Mouse (Mus musculus): Measurements from ENCODE around the gene Mcl1.
A peak's percentile ranks its signal among the peaks of the same experiment; 100 is the strongest.
"Not testable (repeated sequence)": the region's sequence is repeated elsewhere in the genome, so short reads cannot be mapped to it uniquely, and the experiment has no call there.

Gene Mcl1

DNA sequence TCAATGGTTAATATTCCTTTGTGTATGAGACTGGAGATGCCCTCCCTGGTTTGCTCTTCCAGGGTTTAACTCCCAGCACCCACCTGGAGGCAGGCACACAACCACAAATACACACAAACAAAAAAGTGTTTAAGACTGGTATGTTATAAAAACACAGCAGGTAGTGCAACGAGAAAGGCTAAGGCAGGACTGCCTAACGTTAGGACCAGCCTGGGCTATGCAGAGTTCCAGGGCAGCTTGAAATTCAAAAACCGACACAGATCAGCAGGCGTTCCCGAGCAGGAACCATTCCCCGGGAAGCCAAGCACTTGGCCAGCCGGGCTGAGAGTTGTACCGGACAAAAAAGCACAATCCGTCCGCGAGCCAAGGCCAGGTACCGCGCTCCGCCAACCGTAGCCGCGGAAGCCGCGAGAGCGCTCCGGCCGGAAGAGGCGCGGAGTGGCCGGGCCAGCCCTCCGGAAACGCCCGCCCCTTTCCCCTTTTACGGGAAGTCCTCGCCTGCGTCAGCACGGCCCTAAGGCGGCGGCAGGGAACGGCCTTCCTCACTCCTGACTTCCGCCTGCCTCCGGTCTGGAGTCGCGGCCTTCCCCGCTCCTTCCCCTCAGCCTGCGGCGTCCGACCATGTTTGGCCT, at the start of gene Mcl1:
Mcl1 (plus strand) TSS at position 553 of the 632 bp plus-strand sequence.
- DNase-seq (ENCODE audit: low read depth, low spot score), result peak; percentile 87

DNA sequence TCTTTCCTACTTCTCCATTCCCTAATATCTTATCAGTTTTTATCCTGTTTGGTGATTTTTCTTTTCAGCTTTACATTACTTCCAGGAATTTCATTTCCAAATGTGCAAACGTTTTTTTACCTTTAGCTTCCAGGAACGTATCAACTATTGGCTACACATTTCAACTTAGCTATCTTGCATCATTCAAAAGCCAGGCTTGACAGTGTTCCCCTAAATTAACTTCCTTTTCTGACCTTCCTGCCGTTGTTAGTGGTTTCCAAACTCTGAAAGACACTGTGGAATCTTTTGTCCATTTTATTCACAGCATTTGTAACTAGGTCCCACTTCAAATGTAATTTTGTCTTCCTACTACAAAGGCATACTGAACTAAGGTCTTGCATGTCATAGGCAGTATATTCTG, 49.4 kb upstream of the Mcl1 start:
- DNase-seq (ENCODE audit: low read depth, low spot score), result no peak

DNA sequence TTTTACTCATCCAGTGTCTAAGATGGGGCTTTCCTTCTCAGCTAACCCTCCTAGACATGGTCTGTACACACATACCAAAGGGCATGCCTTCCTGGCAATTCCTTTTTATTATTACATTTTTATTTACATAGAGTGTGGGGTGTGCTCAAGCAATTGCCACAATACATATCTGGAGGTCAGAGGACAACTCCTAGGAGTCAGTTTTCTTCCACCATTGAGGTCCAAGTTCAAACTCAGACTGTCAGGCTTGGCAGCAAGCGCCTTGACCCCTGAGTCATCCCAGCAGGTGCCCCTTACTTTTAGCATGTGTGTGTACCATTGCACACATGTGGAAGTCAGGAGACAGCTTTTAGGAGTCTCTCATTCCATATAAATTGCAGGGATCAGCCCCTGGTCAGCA, 44.6 kb upstream of the Mcl1 start:
- DNase-seq (ENCODE audit: low read depth, low spot score), result no peak

DNA sequence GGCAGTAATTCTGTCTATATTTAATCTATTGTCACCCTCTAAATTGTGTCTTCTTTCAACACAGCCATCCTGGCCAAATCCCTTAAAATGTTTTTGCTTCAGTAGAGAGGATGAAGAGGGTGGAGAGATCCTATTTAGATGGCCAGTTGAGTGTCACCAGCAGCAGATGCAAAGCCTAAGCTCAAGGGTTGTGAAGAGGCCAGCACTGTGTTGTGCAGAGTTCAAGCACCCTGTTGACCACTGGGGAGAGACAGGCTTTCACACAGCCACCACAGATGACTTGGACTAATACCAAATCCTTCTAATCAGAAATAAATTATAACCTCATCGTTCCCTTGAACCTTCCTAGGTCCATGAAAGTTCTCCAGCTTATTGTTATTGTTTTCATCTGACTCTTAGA, 40.1 kb upstream of the Mcl1 start:
- DNase-seq (ENCODE audit: low read depth, low spot score), result no peak

DNA sequence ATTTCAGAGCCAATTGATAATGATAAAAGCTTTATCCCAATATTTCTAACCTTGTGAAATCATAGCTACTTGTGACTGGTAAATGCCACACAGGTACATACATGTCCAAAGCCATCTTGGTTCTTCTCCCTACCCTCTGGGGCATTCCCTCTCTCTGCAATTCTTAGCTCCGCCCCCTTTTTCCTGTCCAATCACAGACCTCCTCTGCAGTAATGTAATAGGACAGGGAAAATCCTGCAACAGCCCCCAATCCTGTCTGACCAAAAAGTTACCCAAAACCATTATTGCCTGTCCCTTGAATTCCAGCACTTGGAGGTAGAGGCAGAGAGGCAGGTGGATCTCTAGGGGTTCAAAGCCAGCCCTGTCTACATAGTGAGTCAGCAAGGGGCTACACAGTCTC, 37.3 kb upstream of the Mcl1 start:
- DNase-seq (ENCODE audit: low read depth, low spot score), result no peak

DNA sequence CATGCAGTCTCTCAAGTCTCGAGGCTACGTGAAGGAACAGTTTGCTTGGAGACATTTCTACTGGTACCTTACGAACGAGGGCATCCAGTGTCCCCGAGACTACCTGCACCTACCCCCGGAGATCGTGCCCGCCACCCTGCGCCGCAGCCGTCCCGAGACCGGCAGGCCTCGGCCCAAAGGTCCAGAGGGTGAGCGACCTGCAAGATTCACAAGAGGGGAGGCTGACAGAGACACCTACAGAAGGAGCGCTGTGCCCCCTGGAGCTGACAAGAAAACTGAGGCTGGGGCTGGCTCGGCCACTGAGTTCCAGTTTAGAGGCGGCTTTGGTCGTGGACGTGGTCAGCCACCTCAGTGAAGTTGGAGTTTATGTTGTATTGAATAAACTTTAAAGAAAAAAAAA, 36.2 kb upstream of the Mcl1 start:
- DNase-seq (ENCODE audit: low read depth, low spot score), result not testable (repeated sequence)

DNA sequence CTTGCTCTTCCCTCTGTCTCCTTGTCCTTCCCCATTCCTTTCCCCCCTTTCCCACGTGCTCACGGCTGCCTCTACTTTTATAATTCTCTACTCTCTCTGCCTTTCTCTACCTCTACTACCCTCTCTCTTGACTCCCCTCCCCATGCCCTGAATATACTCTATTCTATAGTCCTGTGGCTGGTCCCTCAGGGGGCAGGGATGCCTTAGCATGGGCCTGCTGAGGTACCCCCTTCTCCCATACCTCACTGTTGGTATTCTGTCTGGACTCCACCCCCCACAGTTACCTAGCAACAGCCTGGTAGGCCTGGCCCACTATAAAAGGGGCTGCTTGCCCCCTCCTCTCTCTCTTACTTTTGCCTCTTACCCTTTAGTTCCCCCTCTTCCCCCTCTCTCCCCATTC, 35.0 kb upstream of the Mcl1 start:
- no peak for DNase-seq (ENCODE audit: low read depth, low spot score)

DNA sequence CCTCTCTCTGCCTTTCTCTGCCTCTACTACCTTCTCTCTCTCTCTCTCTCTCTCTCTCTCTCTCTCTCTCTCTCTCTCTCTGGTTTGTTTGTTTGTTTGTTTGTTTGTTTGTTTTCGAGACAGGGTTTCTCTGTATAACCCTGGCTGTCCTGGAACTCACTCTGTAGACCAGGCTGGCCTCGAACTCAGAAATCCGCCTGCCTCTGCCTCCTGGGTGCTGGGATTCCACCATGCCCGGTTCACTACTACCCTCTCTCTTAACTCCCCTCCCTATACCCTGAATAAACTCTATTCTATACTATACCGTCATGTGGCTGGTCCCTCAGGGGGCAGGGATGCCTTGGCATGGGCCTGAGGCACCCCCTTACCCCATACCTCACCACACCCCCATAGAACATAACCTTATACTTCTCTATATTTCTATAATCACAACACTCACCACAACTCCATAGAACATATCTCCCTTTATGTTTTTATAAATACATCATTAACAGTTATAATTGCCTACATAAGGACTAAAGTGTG, 34.5 kb upstream of the Mcl1 start:
- not testable (repeated sequence) for DNase-seq (ENCODE audit: low read depth, low spot score)

DNA sequence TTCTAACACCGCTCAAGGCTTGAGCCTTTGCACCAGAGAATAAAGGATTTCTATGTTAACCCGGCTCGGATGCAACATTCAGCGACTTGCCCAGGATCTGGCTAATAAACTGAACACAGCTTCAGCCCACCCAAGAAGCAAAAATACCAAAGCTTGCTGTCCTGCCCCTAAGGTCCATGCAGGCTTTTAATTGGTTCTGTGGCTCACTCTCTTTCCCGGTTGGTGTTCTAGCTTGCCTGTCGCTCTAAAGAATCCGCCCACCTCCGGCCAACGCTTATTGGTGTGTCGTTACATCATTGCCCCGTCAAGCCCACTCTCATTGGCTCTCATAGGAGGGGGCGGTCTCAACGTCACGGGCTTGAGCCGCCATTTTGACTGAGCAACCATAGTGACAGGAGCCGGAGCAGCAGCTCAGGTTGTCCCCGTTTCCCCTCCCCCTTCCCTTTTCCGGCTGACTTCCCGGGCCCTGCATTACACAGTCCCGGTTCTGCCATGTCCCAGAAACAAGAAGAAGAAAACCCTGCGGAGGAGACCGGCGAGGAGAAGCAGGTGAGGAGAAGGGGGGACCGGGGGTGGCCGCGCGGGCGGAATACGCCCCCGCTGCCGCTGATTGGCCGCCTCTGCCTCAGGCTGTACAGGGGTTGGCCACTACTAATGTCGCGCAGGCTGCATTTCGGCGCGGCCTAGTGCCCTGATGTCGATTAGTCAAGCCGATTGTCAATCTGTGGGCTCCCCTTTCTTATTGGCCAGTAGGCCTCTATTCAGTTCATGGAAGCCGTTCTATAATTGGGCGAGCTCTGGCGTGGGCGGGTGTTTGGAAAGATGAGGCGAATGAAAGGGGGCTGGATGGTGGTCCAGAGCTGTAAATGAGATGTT, 33.7 kb upstream of the Mcl1 start, which contains the start of gene Ensa:
Ensa (plus strand) TSS at position 366 of the 876 bp plus-strand sequence.
- DNase-seq (ENCODE audit: low read depth, low spot score), result peak; percentile 100

DNA sequence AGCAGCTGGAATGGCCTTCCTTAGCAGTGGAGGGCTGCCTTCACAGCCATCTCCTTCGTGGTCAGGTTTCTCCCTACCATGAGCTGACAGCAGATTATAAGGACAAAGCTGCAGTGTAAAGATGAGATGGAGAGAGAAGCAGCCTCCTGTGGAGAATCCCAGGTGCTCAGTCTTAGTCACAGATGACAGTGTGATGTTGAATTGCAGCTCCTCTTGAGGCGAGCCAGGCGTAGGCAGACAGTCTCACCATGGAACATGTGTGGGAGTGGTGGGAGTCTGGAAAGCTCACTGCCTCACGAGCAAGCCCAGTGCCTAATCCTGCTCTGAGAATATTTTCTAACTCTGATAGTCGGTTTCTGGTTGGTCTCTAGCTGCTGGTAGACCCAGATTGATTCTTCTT, 30.8 kb upstream of the Mcl1 start:
- no peak for DNase-seq (ENCODE audit: low read depth, low spot score)

DNA sequence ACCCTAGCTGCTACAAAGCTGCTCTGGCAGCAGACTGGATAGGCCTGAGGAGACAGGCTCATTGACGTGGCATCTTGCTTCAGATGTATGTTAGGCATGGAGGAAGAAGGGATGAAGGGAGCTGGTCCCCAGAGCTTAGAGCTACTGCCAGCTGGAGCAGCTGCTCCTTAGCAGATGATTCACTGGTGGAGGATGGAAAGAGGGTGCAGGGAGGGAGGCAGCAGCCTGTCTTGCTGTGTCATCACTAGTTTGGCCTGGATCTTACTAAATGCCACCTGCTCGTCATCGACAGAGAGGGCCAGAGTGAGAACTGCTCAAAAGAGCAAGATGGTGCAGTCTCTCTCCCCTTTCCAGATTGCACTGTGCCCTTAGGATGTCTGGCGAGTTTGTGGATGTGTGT, 28.8 kb upstream of the Mcl1 start:
- no peak for DNase-seq (ENCODE audit: low read depth, low spot score)

DNA sequence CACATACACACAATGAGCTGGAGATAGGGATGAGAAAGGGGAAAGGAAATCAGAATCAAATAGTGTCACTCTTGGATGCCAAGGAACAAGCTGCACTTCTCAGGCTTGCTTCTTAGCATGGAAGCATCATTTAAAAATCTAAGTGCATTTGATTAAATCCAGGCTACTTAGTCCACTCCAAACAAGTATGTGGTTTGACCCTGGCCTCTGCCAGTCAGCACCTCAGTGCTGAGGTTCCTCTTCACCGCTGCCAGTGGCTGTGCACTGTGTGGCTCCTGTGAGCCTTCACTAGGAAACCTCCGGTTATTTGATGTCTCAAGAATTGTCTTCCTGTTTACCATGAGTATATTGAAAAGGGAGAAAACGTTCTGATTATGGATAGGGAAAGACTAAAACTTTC, 27.7 kb upstream of the Mcl1 start:
- no peak for DNase-seq (ENCODE audit: low read depth, low spot score)

DNA sequence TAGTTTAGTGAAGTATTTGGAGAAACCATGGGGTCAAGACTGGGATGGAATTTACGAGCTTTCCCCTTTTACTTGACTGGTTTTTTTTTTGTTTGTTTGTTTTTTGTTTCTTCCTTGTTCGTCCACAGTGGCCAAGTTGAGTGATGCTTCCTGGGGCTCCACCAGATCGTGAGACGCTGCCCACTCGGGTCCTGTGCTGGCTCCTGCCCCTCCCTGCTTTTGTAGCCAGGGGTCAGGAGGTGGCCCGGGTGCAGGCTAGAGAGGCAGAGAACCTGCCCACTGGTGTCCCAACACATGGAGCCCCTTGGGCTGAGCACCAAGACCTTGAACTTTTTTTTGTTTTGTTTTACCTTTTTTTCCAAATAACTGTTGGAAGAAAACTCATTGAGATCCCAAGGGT, 27.3 kb upstream of the Mcl1 start:
- DNase-seq (ENCODE audit: low read depth, low spot score), result no peak

DNA sequence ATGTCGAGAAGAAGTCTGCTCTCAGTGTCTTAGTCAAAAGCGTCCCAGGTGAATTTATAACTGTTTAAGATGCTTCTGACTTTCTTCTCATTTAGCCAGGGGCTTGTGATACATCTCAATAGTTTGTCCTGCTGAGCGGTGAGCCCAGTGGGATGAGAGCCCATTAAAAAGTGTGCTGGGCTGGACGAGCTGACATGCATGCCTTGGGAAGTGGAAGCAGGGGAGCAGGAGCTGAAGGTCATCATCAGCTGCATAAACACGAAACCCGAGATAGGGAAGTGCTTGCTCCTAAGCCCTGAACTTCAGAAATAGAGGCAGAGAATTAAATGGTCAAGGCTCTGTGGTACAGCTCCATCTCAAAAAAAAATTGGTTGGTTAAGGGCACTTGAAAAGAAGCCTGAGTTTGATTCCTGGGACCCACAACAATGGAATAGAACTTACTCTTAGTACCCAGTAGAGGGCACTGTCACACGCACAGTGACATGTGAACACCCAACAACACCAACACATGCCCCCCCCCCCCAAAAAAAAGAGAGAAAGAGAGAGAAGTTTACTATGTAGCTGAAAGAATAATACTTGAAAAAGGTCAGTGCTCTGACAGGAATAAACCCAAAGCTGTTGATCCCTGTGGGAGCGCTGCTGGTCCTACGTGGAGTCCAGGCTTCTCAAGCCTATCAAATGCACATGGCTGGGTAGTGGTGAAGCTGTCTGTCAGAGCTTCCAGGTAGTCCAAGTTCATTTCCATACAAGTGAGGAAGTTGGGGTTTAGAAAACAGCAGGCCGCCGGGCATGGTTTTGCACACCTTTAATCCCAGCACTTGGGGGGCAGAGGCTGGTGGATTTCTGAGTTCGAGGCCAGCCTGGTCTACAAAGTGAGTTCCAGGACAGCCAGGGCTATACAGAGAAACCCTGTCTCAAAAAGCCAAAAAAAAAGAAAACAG, 25.7 kb upstream of the Mcl1 start:
- DNase-seq (ENCODE audit: low read depth, low spot score), result no peak

DNA sequence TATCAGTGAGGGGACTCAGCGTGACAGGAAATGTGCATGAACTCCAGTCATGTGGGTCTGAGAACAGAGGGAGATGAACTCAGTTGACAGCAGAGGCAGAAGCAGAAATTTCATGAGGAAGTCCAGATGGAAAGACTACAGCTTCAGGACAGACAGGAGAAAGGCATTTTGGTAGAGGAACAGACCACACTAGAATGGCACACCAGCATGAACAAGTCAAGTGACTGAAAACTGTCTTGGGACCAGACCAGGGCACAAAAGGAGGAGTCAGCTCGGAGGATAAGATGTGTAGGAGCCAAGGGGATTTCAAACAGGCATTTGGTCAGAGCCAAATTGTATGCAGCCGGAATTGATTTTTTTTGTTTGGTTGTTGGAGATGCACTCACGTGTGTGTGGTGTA, 23.0 kb upstream of the Mcl1 start:
- no peak for DNase-seq (ENCODE audit: low read depth, low spot score)

DNA sequence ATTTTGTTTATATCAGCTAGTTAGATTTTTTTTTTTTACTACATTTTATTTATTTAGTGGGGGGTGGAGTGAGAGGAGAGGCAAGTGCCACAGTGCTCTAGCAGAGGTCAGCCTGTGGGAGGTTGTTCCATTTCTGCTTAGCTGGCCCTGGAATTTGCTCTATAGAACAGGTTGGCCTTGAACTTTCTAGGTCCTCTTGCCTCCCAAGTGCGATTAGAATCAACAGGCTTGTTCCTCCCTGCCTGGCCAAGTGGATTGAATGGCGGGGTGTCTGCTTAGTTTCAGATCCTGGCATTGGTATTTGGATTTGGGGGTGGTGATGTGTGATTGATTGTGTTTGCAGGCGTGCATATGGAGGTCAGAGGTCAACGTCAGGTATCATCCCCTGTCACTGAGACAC, 22.5 kb upstream of the Mcl1 start:
- DNase-seq (ENCODE audit: low read depth, low spot score), result no peak

DNA sequence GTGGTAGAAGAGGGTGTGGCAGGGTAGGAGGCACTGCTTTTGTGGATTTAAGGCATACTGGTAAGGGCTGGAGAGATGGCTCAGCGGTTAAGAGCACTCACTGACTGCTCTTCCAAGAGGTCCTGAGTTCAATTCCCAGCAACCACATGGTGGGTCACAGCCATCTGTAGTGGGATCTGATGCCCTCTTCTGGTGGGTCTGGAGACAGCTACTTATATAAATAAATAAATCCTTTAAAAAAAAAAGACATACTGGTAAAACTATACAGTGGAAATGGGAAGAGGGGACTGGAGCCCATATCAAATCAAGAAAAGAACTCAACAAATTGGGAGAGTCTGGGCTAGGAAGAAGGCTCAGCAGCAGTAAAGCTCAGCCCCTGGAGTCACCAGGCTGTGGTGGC, 18.9 kb upstream of the Mcl1 start:
- DNase-seq (ENCODE audit: low read depth, low spot score), result no peak

DNA sequence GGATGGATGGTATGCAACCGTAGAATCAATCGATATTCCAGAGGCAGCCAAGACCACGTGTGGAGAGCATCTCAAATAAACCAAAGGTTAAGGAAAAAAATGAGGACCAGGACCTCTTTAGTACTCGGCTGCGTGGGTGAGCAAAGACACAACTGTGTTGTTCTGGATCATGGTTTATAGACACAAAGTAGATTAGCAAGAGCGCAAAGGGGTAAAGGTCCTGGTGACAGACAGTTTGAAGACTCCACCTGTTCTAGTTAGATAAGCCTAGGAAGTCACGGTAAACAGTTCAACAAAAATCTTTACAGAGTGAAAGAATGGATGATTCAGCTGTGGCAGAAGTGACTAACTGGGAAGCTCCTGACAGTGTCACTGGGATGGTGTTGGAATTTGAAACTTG, 15.5 kb upstream of the Mcl1 start:
- no peak for DNase-seq (ENCODE audit: low read depth, low spot score)

DNA sequence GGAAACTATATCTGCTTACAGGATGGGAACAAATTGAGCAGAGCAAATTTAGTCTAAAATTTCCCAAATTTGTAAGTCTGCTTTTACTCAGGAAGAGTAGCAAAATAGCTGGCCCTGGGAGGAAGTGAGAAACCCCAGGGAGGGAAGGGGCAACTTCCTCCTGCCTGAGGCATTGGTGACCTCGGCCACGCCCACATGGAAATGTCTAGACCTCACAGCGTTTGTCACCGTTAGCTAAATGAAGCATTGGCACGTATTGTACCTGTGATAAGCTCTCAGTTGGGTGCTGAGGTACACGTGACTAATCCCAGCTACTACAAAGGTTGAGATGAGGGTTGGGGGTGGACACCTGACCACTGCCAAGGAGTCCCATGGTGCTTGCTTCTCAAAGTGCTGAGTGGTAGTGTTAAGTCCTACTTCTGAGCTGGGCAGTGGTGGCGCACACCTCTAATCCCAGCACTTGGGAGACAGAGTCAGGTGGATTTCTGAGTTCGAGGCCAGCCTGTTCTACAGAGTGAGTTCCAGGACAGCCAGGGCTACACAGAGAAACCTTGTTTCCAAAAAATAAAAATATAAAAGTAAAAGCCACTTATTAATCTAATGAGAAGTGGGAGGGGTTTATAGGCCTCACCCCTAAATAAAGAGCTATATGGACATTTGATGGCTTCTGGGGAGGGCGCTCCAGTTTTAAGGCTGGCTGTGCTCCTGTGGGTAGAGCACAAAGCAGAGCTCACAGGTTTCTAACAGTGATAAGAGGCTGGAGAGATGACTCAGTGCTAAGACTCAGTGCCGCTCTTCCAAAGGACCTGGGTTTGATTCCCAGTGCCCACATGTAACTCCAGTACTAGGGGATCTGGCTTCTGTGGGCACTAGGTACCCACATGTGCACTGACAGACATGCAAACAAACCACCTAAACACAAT, 13.0 kb upstream of the Mcl1 start:
- no peak for DNase-seq (ENCODE audit: low read depth, low spot score)

DNA sequence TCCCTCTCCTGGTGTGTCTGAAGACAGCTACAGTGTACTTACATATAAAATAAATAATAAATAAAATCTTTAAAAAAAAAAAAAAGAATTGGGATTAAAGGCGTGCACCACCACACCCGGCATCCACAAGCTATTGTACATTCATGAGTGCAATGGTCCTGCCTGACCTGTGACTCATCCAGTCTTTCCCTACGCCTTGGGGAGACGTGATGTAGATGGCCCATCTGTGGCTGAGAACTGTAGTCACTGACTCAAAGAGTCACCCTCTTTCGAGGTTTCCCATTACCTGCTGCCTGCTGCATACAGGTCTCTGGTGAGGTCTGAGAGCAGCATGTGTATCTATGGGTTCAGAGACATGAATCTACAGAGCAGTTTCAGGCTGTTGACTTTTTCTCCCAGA, 10.6 kb upstream of the Mcl1 start:
- no peak for DNase-seq (ENCODE audit: low read depth, low spot score)
